Mouse (Mus musculus): ENCODE results near the gene Klhl26. TPM values are rescaled to one million over a fixed set of nuclear protein-coding genes. Genes with fewer than 3 reads are reported as not detected.

The Klhl26 gene
- polyA plus RNA-seq, 1 experiment from 2014 or later: 28.2 TPM

Other genes with a start within 250 kb of the Klhl26 start
- gene Sugp2, start 242.7 kb downstream of the Klhl26 start, polyA plus RNA-seq (2015; fragmentation: Nextera tagmentation; extraction: Ambion mirVana): 39.7 and 43.3 TPM in 2 replicates
- 24.8 and 25.9 TPM in 2 replicates for gene Armc6, start 242.5 kb downstream of the Klhl26 start, polyA plus RNA-seq (2015; fragmentation: Nextera tagmentation; extraction: Ambion mirVana)
- 47.3 and 57.5 TPM in 2 replicates for gene Homer3, start 194.1 kb downstream of the Klhl26 start, polyA plus RNA-seq (2015; fragmentation: Nextera tagmentation; extraction: Ambion mirVana)
- 54.4 and 58.3 TPM in 2 replicates for gene Ddx49, start 174.5 kb downstream of the Klhl26 start, polyA plus RNA-seq (2015; fragmentation: Nextera tagmentation; extraction: Ambion mirVana)
- gene Cope, start 174.4 kb downstream of the Klhl26 start, polyA plus RNA-seq (2015; fragmentation: Nextera tagmentation; extraction: Ambion mirVana): 315 and 327 TPM in 2 replicates
- 9.3 and 9.4 TPM in 2 replicates for gene Cers1, start 161.2 kb downstream of the Klhl26 start, polyA plus RNA-seq (2015; fragmentation: Nextera tagmentation; extraction: Ambion mirVana)
- 2.2 and 4.2 TPM in 2 replicates for gene Gdf1, start 147.2 kb downstream of the Klhl26 start, polyA plus RNA-seq (2015; fragmentation: Nextera tagmentation; extraction: Ambion mirVana)
- gene Upf1, start 123.7 kb downstream of the Klhl26 start, polyA plus RNA-seq (2015; fragmentation: Nextera tagmentation; extraction: Ambion mirVana): 20.3 and 22.1 TPM in 2 replicates
- 0.59 and 0.81 TPM in 2 replicates for gene Comp, start 103.4 kb downstream of the Klhl26 start, polyA plus RNA-seq (2015; fragmentation: Nextera tagmentation; extraction: Ambion mirVana)
- gene Crtc1, start 37.4 kb downstream of the Klhl26 start, polyA plus RNA-seq (2015; fragmentation: Nextera tagmentation; extraction: Ambion mirVana): 26.6 and 28.1 TPM in 2 replicates
- 32.3 and 34.8 TPM in 2 replicates for gene Tmem59l, start 10.4 kb upstream of the Klhl26 start, polyA plus RNA-seq (2015; fragmentation: Nextera tagmentation; extraction: Ambion mirVana)
- gene Crlf1, start 16.2 kb upstream of the Klhl26 start, polyA plus RNA-seq (2015; fragmentation: Nextera tagmentation; extraction: Ambion mirVana): 152 and 159 TPM in 2 replicates
- gene Rex1bd, start 29.8 kb upstream of the Klhl26 start, polyA plus RNA-seq (2015; fragmentation: Nextera tagmentation; extraction: Ambion mirVana): 169 and 178 TPM in 2 replicates
- gene Uba52, start 33.8 kb upstream of the Klhl26 start, polyA plus RNA-seq (2015; fragmentation: Nextera tagmentation; extraction: Ambion mirVana): 987 and 1,032 TPM in 2 replicates
- gene Fkbp8, start 50.8 kb upstream of the Klhl26 start, polyA plus RNA-seq (2015; fragmentation: Nextera tagmentation; extraction: Ambion mirVana): 297 and 306 TPM in 2 replicates
- 55.4 and 59.9 TPM in 2 replicates for gene Kxd1, start 51.0 kb upstream of the Klhl26 start, polyA plus RNA-seq (2015; fragmentation: Nextera tagmentation; extraction: Ambion mirVana)
- gene Ell, start 62.5 kb upstream of the Klhl26 start, polyA plus RNA-seq (2015; fragmentation: Nextera tagmentation; extraction: Ambion mirVana): 20.6 and 21.3 TPM in 2 replicates
- gene Isyna1, start 117.4 kb upstream of the Klhl26 start, polyA plus RNA-seq (2015; fragmentation: Nextera tagmentation; extraction: Ambion mirVana): 153 and 166 TPM in 2 replicates
- gene Ssbp4, start 131.9 kb upstream of the Klhl26 start, polyA plus RNA-seq (2015; fragmentation: Nextera tagmentation; extraction: Ambion mirVana): 100 and 107 TPM in 2 replicates
- gene Lrrc25, start 139.2 kb upstream of the Klhl26 start, polyA plus RNA-seq (2015; fragmentation: Nextera tagmentation; extraction: Ambion mirVana): 1.9 TPM in 2 replicates
- gene Gdf15, start 155.5 kb upstream of the Klhl26 start, polyA plus RNA-seq (2015; fragmentation: Nextera tagmentation; extraction: Ambion mirVana): 0.14 and 0.22 TPM in 2 replicates
- gene Pgpep1, start 183.4 kb upstream of the Klhl26 start, polyA plus RNA-seq (2015; fragmentation: Nextera tagmentation; extraction: Ambion mirVana): 50.5 and 63.1 TPM in 2 replicates
- 248 and 270 TPM in 2 replicates for gene Lsm4, start 196.3 kb upstream of the Klhl26 start, polyA plus RNA-seq (2015; fragmentation: Nextera tagmentation; extraction: Ambion mirVana)
- gene Jund, start 222.0 kb upstream of the Klhl26 start, polyA plus RNA-seq (2015; fragmentation: Nextera tagmentation; extraction: Ambion mirVana): 54.7 and 68.5 TPM in 2 replicates
- gene Iqcn, start 226.5 kb upstream of the Klhl26 start, polyA plus RNA-seq (2015; fragmentation: Nextera tagmentation; extraction: Ambion mirVana): 0.07 TPM in 1 of 2 replicates, not detected in the other
- gene Gm3336, start 241.6 kb upstream of the Klhl26 start, polyA plus RNA-seq (2015; fragmentation: Nextera tagmentation; extraction: Ambion mirVana): not detected in 2 replicates
- gene Pde4c, start 246.8 kb upstream of the Klhl26 start, polyA plus RNA-seq (2015; fragmentation: Nextera tagmentation; extraction: Ambion mirVana): 0.13 and 0.14 TPM in 2 replicates